Mouse (Mus musculus) embryonic facial prominence, embryonic 13.5 days (tissue): ENCODE data around the gene Ntm. TPM values are rescaled to one million over a fixed set of nuclear protein-coding genes. Genes with fewer than 3 reads are reported as not detected.

Source experiments
- ATAC-seq: fragments of 200-750 bp; cut with Nextera tagmentation; 2 replicates; pipeline ENCODE4 v1.8.0; 2017; ENCODE audit warnings: low read depth; ENCODE audit not compliant: insufficient number of reproducible peaks, insufficient read depth, low FRiP score, low TSS enrichment
- H3K27ac ChIP-seq: fragments of 300-500 bp; sonication (generic); 2 replicates; pipeline ENCODE4 v1.5.1; 2015; ENCODE audit warnings: moderate library complexity, mild to moderate bottlenecking, inconsistent platforms
- H3K27me3 ChIP-seq: fragments of 300-500 bp; sonication (generic); 2 replicates; pipeline ENCODE4 v1.6.1; 2015; ENCODE audit warnings: mild to moderate bottlenecking, inconsistent platforms
- H3K36me3 ChIP-seq: fragments of 300-500 bp; sonication (generic); 2 replicates; pipeline ENCODE4 v1.6.1; 2015; ENCODE audit warnings: mild to moderate bottlenecking, inconsistent platforms
- H3K4me1 ChIP-seq: fragments of 300-500 bp; sonication (generic); 2 replicates; pipeline ENCODE4 v1.6.1; 2015; ENCODE audit warnings: inconsistent platforms
- H3K4me2 ChIP-seq: fragments of 300-500 bp; sonication (generic); 2 replicates; pipeline ENCODE4 v1.6.1; 2015; ENCODE audit warnings: moderate library complexity, mild to moderate bottlenecking, inconsistent platforms
- H3K4me3 ChIP-seq: fragments of 300-500 bp; sonication (generic); 2 replicates; pipeline ENCODE4 v1.5.1; 2015; ENCODE audit warnings: mild to moderate bottlenecking, inconsistent platforms
- H3K9ac ChIP-seq: fragments of 300-500 bp; sonication (generic); 2 replicates; pipeline ENCODE4 v1.6.1; 2015; ENCODE audit warnings: mild to moderate bottlenecking, inconsistent platforms
- H3K9me3 ChIP-seq: fragments of 300-500 bp; sonication (generic); 2 replicates; pipeline ENCODE4 v1.6.1; 2016; ENCODE audit warnings: inconsistent platforms
- WGBS: fragments of 180-500 bp; shearing (Covaris S2); methylation state at CpG from one replicate; pipeline ENCODE4 v1.1.7; 2015; ENCODE audit warnings: mixed read lengths; 5-methylcytosine and 5-hydroxymethylcytosine counted together
- polyA plus RNA-seq: library from polyadenylated mRNA; unstranded; fragments of >200 nt; fragmentation: Nextera tagmentation; extraction: Ambion mirVana; gene quantifications from 2 replicates; pipeline ENCODE4 v1.2.1, GENCODE M21; 2015

The Ntm gene
- polyA plus RNA-seq, 1 experiment from 2014 or later = 16.1 TPM

GRCm38 (mm10) chr9:29319197-29319596, 643.7 kb downstream of the Ntm start:
- H3K27ac ChIP-seq = no peak overlapping the region
- WGBS = 64% methylated on average over 1 of the region's 1 CpGs
- H3K36me3 ChIP-seq = no peaks in the 10 kb centered on the region
- no peak overlapping the region for H3K9ac ChIP-seq
- no peak overlapping the region for H3K4me2 ChIP-seq
- no peak for ATAC-seq
- H3K4me1 ChIP-seq = peaks cover 34% of the 10 kb centered on the region
- H3K4me3 ChIP-seq = no peak overlapping the region
- no peaks in the 10 kb centered on the region for H3K9me3 ChIP-seq
- 0 out of 2 replicates have a peak, but pooled peaks cover 7% of the 10 kb centered on the region for H3K27me3 ChIP-seq

- 61% methylated on average over 8 of the region's 8 CpGs for WGBS
- no peak for ATAC-seq
- no peaks in the 10 kb centered on the region for H3K9me3 ChIP-seq
- no peak overlapping the region for H3K4me2 ChIP-seq
- H3K4me1 ChIP-seq = peaks cover 34% of the 10 kb centered on the region
- H3K27me3 ChIP-seq = 0 out of 2 replicates have a peak, but pooled peaks cover 7% of the 10 kb centered on the region
- H3K9ac ChIP-seq = no peak overlapping the region
- H3K36me3 ChIP-seq = no peaks in the 10 kb centered on the region
- no peak overlapping the region for H3K4me3 ChIP-seq
- H3K27ac ChIP-seq = no peak overlapping the region
These were observed 644.2 kb downstream of the Ntm start for GRCm38 (mm10) chr9:29318676-29319162.

- no peak overlapping the region for H3K4me3 ChIP-seq
- no peak overlapping the region for H3K27ac ChIP-seq
- no peaks in the 10 kb centered on the region for H3K9me3 ChIP-seq
- no peaks in the 10 kb centered on the region for H3K36me3 ChIP-seq
- H3K9ac ChIP-seq = no peak overlapping the region
- 36% methylated on average over 3 of the region's 3 CpGs for WGBS
- peak; percentile 69; the same call in 1 of the 2 replicates for ATAC-seq
- peaks cover 34% of the 10 kb centered on the region for H3K4me1 ChIP-seq
- H3K27me3 ChIP-seq = 0 out of 2 replicates have a peak, but pooled peaks cover 7% of the 10 kb centered on the region
- no peak overlapping the region for H3K4me2 ChIP-seq
These were observed 645.3 kb downstream of the Ntm start for GRCm38 (mm10) chr9:29317623-29318022.

- WGBS = 35% methylated on average over 8 of the region's 8 CpGs
- Histone ChIP-seq H3K4me2 (peak overlapping the region; percentile 11; the same call in 1 of the 2 replicates), H3K36me3 (no peaks in the 10 kb centered on the region), H3K4me3 (no peak overlapping the region), H3K9me3 (no peaks in the 10 kb centered on the region), H3K4me1 (peaks cover 34% of the 10 kb centered on the region), H3K27me3 (0 out of 2 replicates have a peak, but pooled peaks cover 7% of the 10 kb centered on the region), H3K27ac (no peak overlapping the region), H3K9ac (no peak overlapping the region)
- ATAC-seq = no peak
These were observed 647.1 kb downstream of the Ntm start for GRCm38 (mm10) chr9:29315842-29316241.

GRCm38 (mm10) chr9:29306961-29307360, 656.0 kb downstream of the Ntm start:
- Histone ChIP-seq H3K9me3 (no peaks in the 10 kb centered on the region), H3K4me1 (0 out of 2 replicates have a peak, but pooled peaks cover 3% of the 10 kb centered on the region), H3K4me2 (no peak overlapping the region), H3K4me3 (no peak overlapping the region), H3K27me3 (no peaks in the 10 kb centered on the region), H3K9ac (no peak overlapping the region), H3K36me3 (no peaks in the 10 kb centered on the region), H3K27ac (no peak overlapping the region)
- ATAC-seq = no peak
- 9% methylated on average over 2 of the region's 2 CpGs for WGBS

GRCm38 (mm10) chr9:29298340-29298739, 664.6 kb downstream of the Ntm start:
- WGBS = 96% methylated on average over 3 of the region's 3 CpGs
- no peak overlapping the region for H3K27ac ChIP-seq
- H3K4me2 ChIP-seq = no peak overlapping the region

GRCm38 (mm10) chr9:29296752-29297151, 666.2 kb downstream of the Ntm start:
- Histone ChIP-seq H3K27me3 (no peaks in the 10 kb centered on the region), H3K4me3 (no peak overlapping the region), H3K9ac (no peak overlapping the region), H3K4me1 (no peaks in the 10 kb centered on the region), H3K27ac (no peak overlapping the region), H3K9me3 (no peaks in the 10 kb centered on the region), H3K36me3 (no peaks in the 10 kb centered on the region), H3K4me2 (no peak overlapping the region)
- WGBS = 86% methylated on average over 3 of the region's 3 CpGs
- no peak for ATAC-seq

More at GRCm38 (mm10) chr9:29298340-29298739, 664.6 kb downstream of the Ntm start:
- Histone ChIP-seq H3K9me3 (no peaks in the 10 kb centered on the region), H3K4me3 (no peak overlapping the region), H3K36me3 (no peaks in the 10 kb centered on the region), H3K9ac (no peak overlapping the region), H3K27me3 (no peaks in the 10 kb centered on the region), H3K4me1 (no peaks in the 10 kb centered on the region)
- ATAC-seq = no peak

- no peak overlapping the region for H3K4me2 ChIP-seq
- no peak for ATAC-seq
- H3K4me3 ChIP-seq = no peak overlapping the region
- no peaks in the 10 kb centered on the region for H3K4me1 ChIP-seq
- H3K27ac ChIP-seq = no peak overlapping the region
- H3K36me3 ChIP-seq = no peaks in the 10 kb centered on the region
- H3K27me3 ChIP-seq = no peaks in the 10 kb centered on the region
- no peak overlapping the region for H3K9ac ChIP-seq
- no peaks in the 10 kb centered on the region for H3K9me3 ChIP-seq
- WGBS = 81% methylated on average over 7 of the region's 7 CpGs
These were observed 674.8 kb downstream of the Ntm start for GRCm38 (mm10) chr9:29288003-29288704.

GRCm38 (mm10) chr9:29285144-29285543, 677.8 kb downstream of the Ntm start:
- Histone ChIP-seq H3K36me3 (no peaks in the 10 kb centered on the region), H3K9me3 (no peaks in the 10 kb centered on the region), H3K4me2 (no peak overlapping the region), H3K9ac (no peak overlapping the region), H3K27ac (no peak overlapping the region), H3K4me3 (no peak overlapping the region), H3K27me3 (no peaks in the 10 kb centered on the region), H3K4me1 (no peaks in the 10 kb centered on the region)
- ATAC-seq = no peak

- 79% methylated on average over 3 of the region's 3 CpGs for WGBS
- Histone ChIP-seq H3K9ac (no peak overlapping the region), H3K27me3 (no peaks in the 10 kb centered on the region), H3K4me1 (no peaks in the 10 kb centered on the region), H3K9me3 (no peaks in the 10 kb centered on the region), H3K36me3 (no peaks in the 10 kb centered on the region), H3K4me2 (no peak overlapping the region), H3K4me3 (no peak overlapping the region), H3K27ac (no peak overlapping the region)
- no peak for ATAC-seq
These were observed 690.1 kb downstream of the Ntm start for GRCm38 (mm10) chr9:29272861-29273260.

- Histone ChIP-seq H3K4me1 (no peaks in the 10 kb centered on the region), H3K4me3 (no peak overlapping the region), H3K9ac (no peak overlapping the region), H3K27me3 (no peaks in the 10 kb centered on the region), H3K9me3 (no peaks in the 10 kb centered on the region), H3K4me2 (no peak overlapping the region), H3K36me3 (no peaks in the 10 kb centered on the region), H3K27ac (no peak overlapping the region)
- WGBS = 84% methylated on average over 6 of the region's 6 CpGs
- ATAC-seq = no peak
These were observed 693.0 kb downstream of the Ntm start for GRCm38 (mm10) chr9:29269988-29270387.

GRCm38 (mm10) chr9:29269277-29269646, 693.7 kb downstream of the Ntm start:
- ATAC-seq = no peak
- no peak overlapping the region for H3K9ac ChIP-seq
- H3K36me3 ChIP-seq = no peaks in the 10 kb centered on the region
- H3K9me3 ChIP-seq = no peaks in the 10 kb centered on the region
- no peak overlapping the region for H3K4me3 ChIP-seq
- no peaks in the 10 kb centered on the region for H3K27me3 ChIP-seq
- no peaks in the 10 kb centered on the region for H3K4me1 ChIP-seq
- 93% methylated on average over 2 of the region's 2 CpGs for WGBS
- H3K4me2 ChIP-seq = no peak overlapping the region
- H3K27ac ChIP-seq = no peak overlapping the region
